Mouse (Mus musculus) testis, adult 10 weeks (tissue): ENCODE measurements around the gene Ccdc9. TPM values are rescaled to one million over a fixed set of nuclear protein-coding genes. Genes with fewer than 3 reads are reported as not detected.

Experiments used
- polyA plus RNA-seq: library from polyadenylated mRNA; stranded (reverse); fragments of 350-450 nt; fragmentation: Illumina TruSeq; extraction: RNeasy Lipid Tissue Mini Kit (QIAGEN cat#74804); gene quantifications from one replicate; pipeline ENCODE4 v1.2.3, GENCODE M21; 2014; ENCODE audit warnings: low read depth, low replicate concordance

The Ccdc9 gene
- 18.3 TPM for polyA plus RNA-seq

GRCm38 (mm10) chr7:16286026-16286961 lies at the start of gene Ccdc9:
Gene Ccdc9, minus strand, starts transcription at chr7:16286795.

GRCm38 (mm10) chr7:16308093-16308492 lies 21.5 kb upstream of the Ccdc9 start, which contains the start of gene Bbc3:
Gene Bbc3, plus strand, starts transcription at chr7:16308393.

GRCm38 (mm10) chr7:16273081-16273765 lies 13.4 kb downstream of the Ccdc9 start, which contains the start of gene Inafm1:
Gene Inafm1, minus strand, starts transcription at chr7:16273617.

GRCm38 (mm10) chr7:16259110-16259590 lies 27.4 kb downstream of the Ccdc9 start, which contains the start of gene C5ar1:
Gene C5ar1, minus strand, starts transcription at chr7:16259540.

GRCm38 (mm10) chr7:16244067-16244466 lies 42.5 kb downstream of the Ccdc9 start, which contains the start of gene C5ar2:
Gene C5ar2, minus strand, starts transcription at chr7:16244154.

Other genes with a start within 250 kb of the Ccdc9 start
- gene Bicra, start 238.9 kb downstream of the Ccdc9 start, polyA plus RNA-seq = 0.15 TPM
- 18.6 TPM for gene Zfp541, start 225.0 kb downstream of the Ccdc9 start, polyA plus RNA-seq
- 32.6 TPM for gene Napa, start 188.3 kb downstream of the Ccdc9 start, polyA plus RNA-seq
- gene Kptn, start 166.9 kb downstream of the Ccdc9 start, polyA plus RNA-seq = 2.6 TPM
- gene Slc8a2, start 157.0 kb downstream of the Ccdc9 start, polyA plus RNA-seq = 2.8 TPM
- not detected for gene Meis3, start 111.7 kb downstream of the Ccdc9 start, polyA plus RNA-seq
- 0.32 TPM for gene Dhx34, start 64.8 kb downstream of the Ccdc9 start, polyA plus RNA-seq
- not detected for gene C5ar2, start 42.6 kb downstream of the Ccdc9 start, polyA plus RNA-seq
- gene C5ar1, start 27.3 kb downstream of the Ccdc9 start, polyA plus RNA-seq = 0.28 TPM
- gene Inafm1, start 13.2 kb downstream of the Ccdc9 start, polyA plus RNA-seq = 1.8 TPM
- not detected for gene Bbc3, start 21.6 kb upstream of the Ccdc9 start, polyA plus RNA-seq
- gene Sae1, start 101.0 kb upstream of the Ccdc9 start, polyA plus RNA-seq = 62.7 TPM
- 3.0 TPM for gene Zc3h4, start 114.1 kb upstream of the Ccdc9 start, polyA plus RNA-seq
- gene Tmem160, start 166.0 kb upstream of the Ccdc9 start, polyA plus RNA-seq = not detected
- not detected for gene Npas1, start 190.9 kb upstream of the Ccdc9 start, polyA plus RNA-seq